Mouse (Mus musculus) embryonic fibroblast, embryonic 13.5 days (primary cell): ENCODE measurements around the gene Kirrel3. TPM values are rescaled to one million over a fixed set of nuclear protein-coding genes. Genes with fewer than 3 reads are reported as not detected.

Experiments used
- H3K27ac ChIP-seq: 2 replicates; pipeline ENCODE4 v1.5.1; 2012; ENCODE audit warnings: low read length, control low read depth, inconsistent platforms; ENCODE audit not compliant: insufficient read depth
- H3K4me1 ChIP-seq: 2 replicates; pipeline ENCODE4 v1.6.1; 2011; ENCODE audit warnings: low read length; ENCODE audit not compliant: control insufficient read depth, insufficient read depth
- H3K4me3 ChIP-seq: 2 replicates; pipeline ENCODE4 v1.5.1; 2011; ENCODE audit warnings: mild to moderate bottlenecking, control low read depth, low read length; ENCODE audit not compliant: insufficient read depth
- CTCF ChIP-seq: IDR thresholded peaks from 2 replicates; pipeline ENCODE4 v1.5.1; 2011; ENCODE audit warnings: mild to moderate bottlenecking, control low read depth, low read length, moderate library complexity, borderline replicate concordance; ENCODE audit not compliant: insufficient read depth
- POLR2A ChIP-seq: IDR thresholded peaks from 2 replicates; pipeline ENCODE4 v1.6.1; 2011; ENCODE audit warnings: low read depth, mild to moderate bottlenecking, control low read depth, low read length, moderate library complexity
- polyA plus RNA-seq: library from polyadenylated mRNA; stranded (reverse); fragments of >200 nt; gene quantifications from 2 replicates; pipeline ENCODE4 v1.2.4, GENCODE M21; 2011; ENCODE audit warnings: low read depth; ENCODE audit not compliant: missing spikeins, insufficient read length

Kirrel3 gene
- polyA plus RNA-seq, 1 experiment = 0.97 TPM

GRCm38 (mm10) chr9:34795226-34795625 lies 309.5 kb downstream of the Kirrel3 start:
- Histone ChIP-seq H3K27ac (no peak overlapping the region), H3K4me3 (no peak overlapping the region), H3K4me1 (peaks cover 8% of the 10 kb centered on the region)
- TF ChIP-seq POLR2A (no peak), CTCF (no peak)

GRCm38 (mm10) chr9:34797688-34798339 lies 312.1 kb downstream of the Kirrel3 start:
- Histone ChIP-seq H3K27ac (no peak overlapping the region), H3K4me1 (peaks cover 8% of the 10 kb centered on the region), H3K4me3 (no peak overlapping the region)
- TF ChIP-seq POLR2A = no peak
- no peak for TF ChIP-seq CTCF

- no peak for TF ChIP-seq CTCF
- Histone ChIP-seq H3K4me1 (no peaks in the 10 kb centered on the region; the same call in 1 of the 2 replicates), H3K4me3 (no peak overlapping the region), H3K27ac (no peak overlapping the region)
These were observed 316.0 kb downstream of the Kirrel3 start for GRCm38 (mm10) chr9:34801662-34802061.

- TF ChIP-seq CTCF = no peak
- TF ChIP-seq POLR2A = no peak
- Histone ChIP-seq H3K27ac (no peak overlapping the region), H3K4me1 (no peaks in the 10 kb centered on the region), H3K4me3 (no peak overlapping the region)
These were observed 321.2 kb downstream of the Kirrel3 start for GRCm38 (mm10) chr9:34806854-34807253.

- no peak overlapping the region for H3K4me3 ChIP-seq
- H3K4me1 ChIP-seq = no peaks in the 10 kb centered on the region
- TF ChIP-seq CTCF (no peak), POLR2A (no peak)
- no peak overlapping the region for H3K27ac ChIP-seq
These were observed 324.4 kb downstream of the Kirrel3 start for GRCm38 (mm10) chr9:34809993-34810513.

GRCm38 (mm10) chr9:34818325-34818976 lies 332.8 kb downstream of the Kirrel3 start:
- Histone ChIP-seq H3K27ac (no peak overlapping the region), H3K4me1 (no peaks in the 10 kb centered on the region), H3K4me3 (no peak overlapping the region)
- TF ChIP-seq CTCF (no peak), POLR2A (no peak)

GRCm38 (mm10) chr9:34824358-34825088 lies 338.8 kb downstream of the Kirrel3 start:
- Histone ChIP-seq H3K4me3 (no peak overlapping the region), H3K27ac (no peak overlapping the region), H3K4me1 (no peaks in the 10 kb centered on the region)
- TF ChIP-seq CTCF = no peak
- no peak for TF ChIP-seq POLR2A

- Histone ChIP-seq H3K4me1 (no peaks in the 10 kb centered on the region), H3K4me3 (no peak overlapping the region), H3K27ac (no peak overlapping the region)
- TF ChIP-seq POLR2A (no peak), CTCF (no peak)
These were observed 339.4 kb downstream of the Kirrel3 start for GRCm38 (mm10) chr9:34825089-34825400.

GRCm38 (mm10) chr9:34825402-34826008 lies 339.8 kb downstream of the Kirrel3 start:
- H3K4me3 ChIP-seq = no peak overlapping the region
- H3K4me1 ChIP-seq = no peaks in the 10 kb centered on the region
- TF ChIP-seq POLR2A (no peak), CTCF (no peak)
- H3K27ac ChIP-seq = no peak overlapping the region

GRCm38 (mm10) chr9:34830696-34831095 lies 345.0 kb downstream of the Kirrel3 start:
- Histone ChIP-seq H3K4me1 (no peaks in the 10 kb centered on the region), H3K4me3 (no peak overlapping the region), H3K27ac (no peak overlapping the region)
- TF ChIP-seq POLR2A (no peak), CTCF (no peak)
